Mouse (Mus musculus): ENCODE measurements around the gene Tspan5.

Gene Tspan5

DNA sequence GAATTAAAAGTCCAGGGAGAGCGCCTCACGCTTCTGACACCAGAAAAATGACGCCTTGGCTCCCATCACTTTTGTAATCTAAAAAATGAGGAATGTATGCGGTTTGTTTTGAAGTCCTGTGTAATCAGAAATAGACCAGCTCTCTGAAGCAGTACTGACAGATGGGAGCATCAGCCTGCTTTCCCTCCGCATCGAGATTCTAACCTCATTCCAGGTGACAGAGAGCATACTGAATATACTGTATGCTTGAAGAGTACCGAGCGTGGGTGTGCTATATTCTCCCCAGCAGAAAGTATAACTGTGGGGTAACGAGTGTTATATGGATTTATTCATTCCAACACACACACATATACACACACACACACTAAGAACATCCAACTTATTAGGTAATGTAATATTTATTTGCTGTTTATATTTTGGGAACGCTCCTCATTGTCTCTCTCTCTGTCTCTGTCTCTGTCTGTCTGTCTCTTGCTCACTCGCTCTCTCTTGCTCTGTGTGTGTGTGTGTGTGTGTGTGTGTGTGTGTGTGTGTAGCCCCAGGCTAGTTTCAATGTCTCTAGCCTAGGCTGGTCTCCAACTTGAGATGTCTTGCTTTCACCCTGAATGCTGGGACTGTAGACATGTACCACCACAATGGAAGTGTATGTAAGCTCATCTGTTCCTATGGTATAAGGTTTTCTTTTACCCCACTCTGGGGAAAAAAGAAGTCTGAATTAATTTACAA, 139.2 kb downstream of the Tspan5 start:
- no peak for DNase-seq (ENCODE audit: low spot score)

DNA sequence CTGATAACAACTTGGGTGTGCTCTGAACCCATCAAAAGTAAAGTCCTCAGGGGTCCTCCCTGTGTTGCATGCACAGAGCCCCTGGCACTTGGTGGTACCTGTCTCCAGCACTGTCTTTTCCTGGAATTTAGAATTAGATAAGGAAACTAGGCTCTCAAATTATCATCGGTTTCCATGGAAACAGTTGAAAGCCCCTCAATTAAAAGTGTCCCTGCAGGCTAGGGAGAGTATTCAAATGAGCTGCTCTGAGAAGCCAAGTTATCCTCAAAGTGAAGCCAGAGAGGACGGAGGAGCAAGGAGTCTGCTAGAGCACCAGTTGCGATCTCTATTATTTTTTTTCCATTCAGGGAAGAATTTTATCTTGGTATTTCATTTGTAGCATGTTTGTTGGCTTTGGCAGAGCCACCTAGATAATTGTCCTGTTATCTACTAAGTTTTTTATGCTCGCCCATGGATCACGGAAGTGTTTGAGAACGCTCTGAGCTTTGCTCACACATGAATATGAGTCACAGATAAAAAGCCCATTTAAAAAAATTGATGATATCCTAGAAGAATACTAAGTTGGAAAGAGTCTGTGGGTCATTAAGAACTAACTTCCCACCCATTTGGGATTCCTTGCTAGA, 139.8 kb downstream of the Tspan5 start:
- no peak for DNase-seq (ENCODE audit: low spot score)

GRCm38 (mm10) chr3:138886121-138886520, 144.1 kb downstream of the Tspan5 start:
- DNase-seq (ENCODE audit: low spot score): no peak

- DNase-seq (ENCODE audit: low spot score): peak; percentile 50
These were observed 147.2 kb downstream of the Tspan5 start for GRCm38 (mm10) chr3:138889214-138889613.

- no peak for DNase-seq (ENCODE audit: low spot score)
These were observed 147.8 kb downstream of the Tspan5 start for GRCm38 (mm10) chr3:138889769-138890295.

- DNase-seq (ENCODE audit: low spot score): no peak
These were observed 151.5 kb downstream of the Tspan5 start for GRCm38 (mm10) chr3:138893520-138893919.

DNA sequence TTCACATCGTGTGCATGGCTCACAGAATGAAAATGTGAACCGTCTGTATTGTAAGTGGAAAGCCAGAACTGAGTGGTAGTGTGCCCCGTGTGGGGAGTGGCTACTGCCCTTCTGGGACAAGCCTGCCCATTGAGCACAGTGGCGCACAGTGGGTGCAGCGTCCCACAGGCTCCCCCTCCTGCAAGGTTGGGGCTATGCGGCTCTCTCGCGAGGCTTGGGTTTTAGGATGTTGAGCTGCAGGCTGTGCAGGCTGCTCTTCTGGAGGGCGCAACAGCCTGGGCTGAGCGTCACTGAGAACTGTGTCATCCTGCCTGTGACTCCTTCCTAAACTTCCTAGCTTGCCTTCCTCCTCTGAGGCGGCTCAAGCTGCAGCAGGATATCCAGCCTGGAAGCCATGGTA, 155.5 kb downstream of the Tspan5 start:
- no peak for DNase-seq (ENCODE audit: low spot score)

DNA sequence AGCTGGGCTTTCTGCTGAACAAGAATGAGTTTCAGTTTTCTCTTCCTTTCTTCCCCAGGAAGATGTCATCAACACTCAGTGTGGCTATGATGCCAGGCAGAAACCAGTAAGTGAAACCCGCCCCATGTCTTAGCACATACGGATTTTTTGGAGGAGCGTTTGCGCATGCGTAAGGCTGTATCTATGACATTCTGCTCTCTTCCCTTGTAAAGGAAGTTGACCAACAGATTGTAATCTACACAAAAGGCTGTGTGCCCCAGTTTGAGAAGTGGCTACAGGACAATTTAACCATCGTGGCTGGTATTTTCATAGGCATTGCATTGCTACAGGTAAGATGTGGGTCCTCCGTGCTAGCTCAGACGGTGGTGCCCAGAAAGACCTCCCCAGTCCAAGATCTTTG, 156.1 kb downstream of the Tspan5 start:
- DNase-seq (ENCODE audit: low spot score): no peak

- DNase-seq (ENCODE audit: low spot score): no peak
These were observed 158.7 kb downstream of the Tspan5 start for GRCm38 (mm10) chr3:138900571-138901141.

- no peak for DNase-seq (ENCODE audit: low spot score)
These were observed 163.7 kb downstream of the Tspan5 start for GRCm38 (mm10) chr3:138905678-138906077.

GRCm38 (mm10) chr3:138906112-138906880, 164.3 kb downstream of the Tspan5 start:
- peak; percentile 64 for DNase-seq (ENCODE audit: low spot score)

DNA sequence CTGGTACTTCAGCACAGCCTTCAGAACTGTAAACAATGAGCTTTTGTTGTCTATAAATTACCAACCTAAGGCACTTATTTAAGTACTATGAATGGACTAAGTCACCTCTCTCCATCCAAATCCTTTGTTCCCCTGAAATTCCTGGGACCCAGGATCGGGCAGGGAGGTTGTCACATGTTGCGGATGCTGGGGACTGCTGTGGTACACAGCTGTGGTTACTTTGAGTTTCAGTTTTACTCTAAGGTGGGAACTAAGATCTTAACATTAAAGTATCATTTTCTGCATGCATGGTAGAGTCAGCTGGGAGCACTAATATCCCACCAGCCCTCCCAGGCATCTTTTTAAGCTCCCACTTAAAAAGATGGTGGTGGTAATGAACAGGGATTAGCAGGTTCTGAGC, 167.3 kb downstream of the Tspan5 start:
- DNase-seq (ENCODE audit: low spot score): no peak

DNA sequence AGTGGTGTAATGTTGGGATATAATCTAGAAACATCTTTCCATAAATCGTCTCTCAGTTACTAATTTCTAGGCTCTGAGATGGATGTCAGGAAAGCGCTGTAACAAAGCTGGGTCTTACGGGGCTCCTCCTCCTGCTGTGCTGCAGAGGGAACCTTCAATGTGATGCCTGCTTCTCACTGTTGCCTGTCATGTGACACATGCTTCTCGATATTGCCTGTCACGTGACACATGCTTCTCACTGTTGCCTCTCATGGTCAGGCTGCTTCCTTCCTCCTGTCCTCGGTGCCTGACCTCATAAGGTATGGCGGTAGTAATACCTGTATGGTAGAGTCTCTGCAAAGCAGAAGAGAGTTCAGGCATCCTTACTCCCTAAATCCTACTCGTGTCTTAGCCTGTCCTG, 170.5 kb downstream of the Tspan5 start:
- no peak for DNase-seq (ENCODE audit: low spot score)

DNA sequence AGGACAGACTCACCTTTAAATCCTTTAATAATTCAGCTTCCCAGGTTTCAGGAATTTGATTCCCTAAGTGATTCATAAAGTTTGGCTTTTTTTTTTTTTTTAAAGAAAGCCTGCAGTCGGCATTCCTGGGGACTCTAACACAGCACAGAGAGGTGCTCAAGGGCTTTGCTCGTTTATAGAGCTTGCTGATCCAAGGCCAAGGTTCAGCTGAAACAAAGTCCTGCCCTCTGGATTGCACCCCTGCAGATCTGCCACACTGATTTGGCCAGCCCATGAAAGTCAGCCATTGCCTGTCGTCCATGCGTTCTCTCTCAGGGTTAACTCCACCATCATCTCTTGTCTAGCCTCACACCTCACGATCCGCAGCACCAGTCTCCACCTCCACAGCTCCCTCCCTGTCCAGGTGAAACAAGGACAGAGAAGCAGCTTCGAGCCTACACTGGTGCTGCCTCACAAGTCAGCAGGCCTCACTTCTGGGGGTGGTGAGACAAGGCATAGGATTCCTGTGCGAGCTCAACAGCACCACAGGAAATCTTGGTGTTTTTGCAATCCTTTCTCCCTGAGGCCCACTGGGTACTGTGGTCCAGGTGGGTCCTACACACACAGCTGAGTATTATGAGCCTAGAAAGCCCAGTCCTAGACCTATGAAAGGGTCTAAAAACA, 172.8 kb downstream of the Tspan5 start:
- no peak for DNase-seq (ENCODE audit: low spot score)

- no peak for DNase-seq (ENCODE audit: low spot score)
These were observed 174.6 kb downstream of the Tspan5 start for GRCm38 (mm10) chr3:138916591-138916990.

DNA sequence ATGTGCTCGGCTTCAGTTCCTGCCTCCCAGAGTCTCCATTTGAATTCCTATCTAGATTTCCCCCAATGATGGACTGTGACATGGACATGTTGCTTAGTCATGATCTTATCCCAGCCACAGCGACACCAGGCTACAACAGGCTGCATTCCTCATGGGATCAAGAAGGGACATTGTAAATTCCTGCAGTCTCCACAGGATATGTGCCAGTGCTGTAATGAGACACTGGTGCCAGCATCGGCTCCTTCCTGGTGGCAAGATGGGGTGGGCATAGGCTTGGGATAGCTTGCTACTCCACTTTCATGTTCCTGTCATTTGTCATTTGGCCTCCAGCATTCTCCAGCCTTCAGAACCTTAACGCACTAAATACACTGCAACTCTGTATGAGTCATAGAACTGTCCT, 175.0 kb downstream of the Tspan5 start:
- DNase-seq (ENCODE audit: low spot score): no peak

GRCm38 (mm10) chr3:138918241-138918640, 176.2 kb downstream of the Tspan5 start:
- DNase-seq (ENCODE audit: low spot score): no peak

GRCm38 (mm10) chr3:138926161-138926560, 184.2 kb downstream of the Tspan5 start:
- DNase-seq (ENCODE audit: low spot score): no peak

DNA sequence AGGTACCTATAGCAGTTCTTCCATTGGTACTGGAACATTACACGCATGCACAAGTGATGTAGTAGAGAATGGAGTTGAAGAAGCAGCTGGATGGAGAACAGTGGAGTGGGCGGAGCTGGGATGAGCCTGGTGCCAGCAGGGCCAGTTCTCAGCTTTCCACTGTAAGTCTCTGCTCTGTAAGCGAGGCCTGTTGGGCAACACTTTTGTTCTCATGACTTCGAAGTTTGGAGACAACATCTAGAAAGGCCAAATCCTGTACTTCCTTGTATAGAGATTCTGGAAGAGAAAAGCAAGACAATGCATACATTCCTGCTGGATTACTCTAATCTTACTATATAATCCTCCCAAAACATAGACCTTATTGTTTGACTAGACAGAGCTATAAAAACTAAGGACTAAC, 185.4 kb downstream of the Tspan5 start:
- no peak for DNase-seq (ENCODE audit: low spot score)

DNA sequence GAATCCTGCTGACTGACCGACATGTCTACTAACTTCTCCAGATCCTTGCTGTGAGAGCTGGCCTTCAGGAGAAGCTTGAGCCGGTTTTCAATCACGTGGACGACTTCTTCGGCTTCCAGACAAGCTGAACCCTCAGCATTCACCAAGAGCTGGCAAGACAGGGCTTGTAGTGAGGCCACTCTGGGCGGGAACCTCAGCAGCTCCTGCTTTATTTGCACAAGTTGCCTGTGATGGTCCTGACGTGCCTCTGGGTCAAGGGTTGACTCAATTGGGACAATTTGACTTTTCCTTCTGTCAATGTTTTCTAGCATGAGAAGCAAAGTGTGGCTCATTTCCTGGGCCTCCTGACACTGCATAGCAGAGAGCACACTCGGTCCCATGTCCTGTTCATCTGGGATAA, 194.8 kb downstream of the Tspan5 start:
- DNase-seq (ENCODE audit: low spot score): no peak

- no peak for DNase-seq (ENCODE audit: low spot score)
These were observed 195.2 kb downstream of the Tspan5 start for GRCm38 (mm10) chr3:138937241-138937640.

GRCm38 (mm10) chr3:138941604-138942003, 199.6 kb downstream of the Tspan5 start:
- DNase-seq (ENCODE audit: low spot score): no peak

All from layer of hippocampus, adult 11-12 months (tissue).